Mouse (Mus musculus) CH12.LX (cell line): ENCODE measurements around the gene Calhm1. TPM values are rescaled to one million over a fixed set of nuclear protein-coding genes. Genes with fewer than 3 reads are reported as not detected.

Source experiments
- DNase-seq: peaks from one replicate; pipeline ENCODE4 v3.0.0-alpha.2; 2013; ENCODE audit errors: extremely low read depth
- H3K27ac ChIP-seq: 2 replicates; pipeline ENCODE4 v1.5.1; 2012; ENCODE audit warnings: low read depth, mild to moderate bottlenecking, control low read depth, moderate library complexity; ENCODE audit not compliant: insufficient read depth
- H3K27me3 ChIP-seq: replicated peaks from 2 replicates; pipeline ENCODE3; 2012; ENCODE audit warnings: inconsistent platforms
- H3K36me3 ChIP-seq, 2 experiments: replicated peaks in 1 of 2; 2 replicates each; pipeline versions ENCODE3 to v1.6.1; 2012; ENCODE audit warnings: inconsistent platforms in 1 of 2, low read length in 1 of 2, mild to moderate bottlenecking in 1 of 2, mixed read lengths in 1 of 2, moderate library complexity in 1 of 2; ENCODE audit not compliant: control insufficient read depth in 1 of 2, insufficient read depth in 1 of 2
- H3K4me1 ChIP-seq, 2 experiments: 2 replicates each; pipeline ENCODE4 v1.6.1; 2012; ENCODE audit warnings: inconsistent platforms in 1 of 2, moderate library complexity in 1 of 2; ENCODE audit not compliant: insufficient read depth in 2 of 2, control insufficient read depth in 1 of 2
- H3K4me2 ChIP-seq: 2 replicates; pipeline ENCODE4 v1.6.1; 2012; ENCODE audit warnings: low read depth, mild to moderate bottlenecking, control low read depth; ENCODE audit not compliant: poor library complexity, insufficient read depth, severe bottlenecking
- H3K4me3 ChIP-seq, 3 experiments: fragments of 150-350 bp in 1 of 3; sonication (generic) in 1 of 3; replicated peaks in 1 of 3; 2 replicates each; pipeline versions ENCODE3 to v1.5.1; 2011 to 2012; ENCODE audit warnings: low read depth in 2 of 3, low read length in 2 of 3, mild to moderate bottlenecking in 2 of 3, moderate library complexity in 2 of 3, control low read depth in 1 of 3, improper control_type of control experiment in 1 of 3, inconsistent platforms in 1 of 3, mixed read lengths in 1 of 3; ENCODE audit not compliant: poor library complexity in 1 of 3
- H3K79me2 ChIP-seq: replicated peaks from 2 replicates; pipeline ENCODE4 v1.6.1; 2012; ENCODE audit warnings: mild to moderate bottlenecking, moderate library complexity; ENCODE audit not compliant: control insufficient read depth, poor library complexity, insufficient read depth, severe bottlenecking; ENCODE audit errors: extremely low read depth
- H3K9ac ChIP-seq: 2 replicates; pipeline ENCODE4 v1.6.1; 2012; ENCODE audit warnings: low read depth, mild to moderate bottlenecking, control low read depth, moderate library complexity; ENCODE audit not compliant: insufficient read depth
- H3K9me3 ChIP-seq: replicated peaks from 2 replicates; pipeline ENCODE3; 2012; ENCODE audit warnings: low read length, inconsistent platforms, mixed read lengths
- BHLHE40 ChIP-seq: IDR thresholded peaks from 2 replicates; pipeline ENCODE4 v1.6.1; 2011; ENCODE audit warnings: mild to moderate bottlenecking, low read depth, low read length, improper control_type of control experiment
- CHD1 ChIP-seq: IDR thresholded peaks from 2 replicates; pipeline ENCODE4 v1.6.1; 2012; ENCODE audit warnings: low read depth, low read length, improper control_type of control experiment, inconsistent platforms
- CHD2 ChIP-seq: IDR thresholded peaks from 2 replicates; pipeline ENCODE4 v1.6.1; 2011; ENCODE audit warnings: low read length, improper control_type of control experiment
- CTCF ChIP-seq, 2 experiments: IDR thresholded peaks in 1 of 2; conservative IDR thresholded peaks in 1 of 2; 2 replicates each; pipeline ENCODE4 v1.5.1; 2011 to 2012; ENCODE audit warnings: low read depth in 2 of 2, low read length in 2 of 2, improper control_type of control experiment in 1 of 2, inconsistent platforms in 1 of 2, mild to moderate bottlenecking in 1 of 2, moderate library complexity in 1 of 2
- ELF1 ChIP-seq: IDR thresholded peaks from 2 replicates; pipeline ENCODE4 v1.6.1; 2014; ENCODE audit warnings: low read depth, mild to moderate bottlenecking, inconsistent platforms, low read length, improper control_type of control experiment
- EP300 ChIP-seq: IDR thresholded peaks from 2 replicates; pipeline ENCODE4 v1.6.1; 2011; ENCODE audit warnings: low read length, improper control_type of control experiment
- ETS1 ChIP-seq: conservative IDR thresholded peaks from 2 replicates; pipeline ENCODE4 v1.6.1; 2012; ENCODE audit warnings: low read depth, mild to moderate bottlenecking, inconsistent platforms, low read length, improper control_type of control experiment, moderate library complexity
- IRF4 ChIP-seq: IDR thresholded peaks from 2 replicates; pipeline ENCODE4 v1.6.1; 2014; ENCODE audit warnings: low read depth, mild to moderate bottlenecking, inconsistent platforms, low read length, improper control_type of control experiment
- JUN ChIP-seq: IDR thresholded peaks from 2 replicates; pipeline ENCODE4 v1.6.1; 2011; ENCODE audit warnings: low read depth, mild to moderate bottlenecking, low read length, improper control_type of control experiment, moderate library complexity; ENCODE audit not compliant: insufficient read depth
- JUND ChIP-seq: conservative IDR thresholded peaks from 2 replicates; pipeline ENCODE4 v1.6.1; 2011; ENCODE audit warnings: low read depth, low read length, improper control_type of control experiment
- KAT2A ChIP-seq: IDR thresholded peaks from 2 replicates; pipeline ENCODE4 v1.6.1; 2012; ENCODE audit warnings: low read length, improper control_type of control experiment, inconsistent platforms; ENCODE audit not compliant: insufficient replicate concordance
- MAFK ChIP-seq: IDR thresholded peaks from 2 replicates; pipeline ENCODE4 v1.6.1; 2011; ENCODE audit warnings: low read length, improper control_type of control experiment; ENCODE audit not compliant: insufficient replicate concordance
- MAZ ChIP-seq: IDR thresholded peaks from 2 replicates; pipeline ENCODE4 v1.6.1; 2012; ENCODE audit warnings: low read depth, mild to moderate bottlenecking, inconsistent platforms, low read length, improper control_type of control experiment, moderate library complexity
- MYC ChIP-seq: IDR thresholded peaks from 2 replicates; pipeline ENCODE4 v1.6.1; 2011; ENCODE audit warnings: low read depth, mild to moderate bottlenecking, improper control_type of control experiment, low read length
- NRF1 ChIP-seq: IDR thresholded peaks from 2 replicates; pipeline ENCODE4 v1.6.1; 2014; ENCODE audit warnings: low read depth, mild to moderate bottlenecking, inconsistent platforms, low read length, improper control_type of control experiment, moderate library complexity
- PAX5 ChIP-seq: IDR thresholded peaks from 2 replicates; pipeline ENCODE4 v1.6.1; 2012; ENCODE audit warnings: low read length, inconsistent platforms, mixed read lengths
- POLR2A ChIP-seq: IDR thresholded peaks from 2 replicates; pipeline ENCODE4 v1.6.1; 2011; ENCODE audit warnings: low read depth, mild to moderate bottlenecking, improper control_type of control experiment, low read length
- RAD21 ChIP-seq: IDR thresholded peaks from 2 replicates; pipeline ENCODE4 v1.6.1; 2011; ENCODE audit warnings: low read depth, mild to moderate bottlenecking, low read length, improper control_type of control experiment, moderate library complexity
- SMC3 ChIP-seq: IDR thresholded peaks from 2 replicates; pipeline ENCODE4 v1.6.1; 2011; ENCODE audit warnings: low read depth, low read length, improper control_type of control experiment
- UBTF ChIP-seq: IDR thresholded peaks from 2 replicates; pipeline ENCODE4 v1.6.1; 2012; ENCODE audit warnings: low read depth, mild to moderate bottlenecking, inconsistent platforms, low read length, improper control_type of control experiment, moderate library complexity
- USF1 ChIP-seq: IDR thresholded peaks from 2 replicates; pipeline ENCODE4 v1.6.1; 2014; ENCODE audit warnings: low read depth, mild to moderate bottlenecking, inconsistent platforms, low read length, improper control_type of control experiment
- USF2 ChIP-seq: conservative IDR thresholded peaks from 2 replicates; pipeline ENCODE4 v1.6.1; 2011; ENCODE audit warnings: low read depth, low read length, improper control_type of control experiment
- ZC3H11A ChIP-seq: IDR thresholded peaks from 2 replicates; pipeline ENCODE4 v1.6.1; 2012; ENCODE audit warnings: low read depth, mild to moderate bottlenecking, inconsistent platforms, low read length, improper control_type of control experiment
- ZKSCAN1 ChIP-seq: IDR thresholded peaks from 2 replicates; pipeline ENCODE4 v1.6.1; 2012; ENCODE audit warnings: low read depth, inconsistent platforms, low read length, improper control_type of control experiment, borderline replicate concordance
- ZMIZ1 ChIP-seq: IDR thresholded peaks from 2 replicates; pipeline ENCODE4 v1.6.1; 2012; ENCODE audit warnings: low read depth, mild to moderate bottlenecking, inconsistent platforms, low read length, improper control_type of control experiment
- dilution Hi-C: fragments of 300-500 bp; cut with MboI; formaldehyde crosslinking; loops from 2 replicates; pipeline ENCODE4 v1.14.3; 2020; ENCODE audit warnings: low sequenced_read_pairs; ENCODE audit not compliant: extremely low pct_unique_long_range_greater_than_20kb, extremely low pct_ligation_motif_present
- in situ Hi-C: fragments of 300-500 bp; cut with MboI; formaldehyde crosslinking; loops from 3 replicates; pipeline ENCODE4 v1.14.3; 2019; ENCODE audit warnings: low sequenced_read_pairs, low pct_ligation_motif_present, low pct_unique_long_range_greater_than_20kb, mixed read lengths
- polyA plus RNA-seq: library from polyadenylated mRNA; unstranded; fragments of >175 nt; gene quantifications from 2 replicates; pipeline ENCODE4 v1.2.1, GENCODE M21; 2012; ENCODE audit warnings: low read depth; ENCODE audit not compliant: insufficient read length
- total RNA-seq, 2 experiments: library from RNA; depleted of rRNA; stranded (reverse); fragments of 300-350 nt in 1 of 2; fragments of >200 nt in 1 of 2; gene quantifications; 2 replicates each; pipeline ENCODE4 v1.2.3; 2012 to 2014

Gene Calhm1
- total and polyA plus RNA-seq, 3 experiments: not detected

- Histone ChIP-seq H3K36me3 (peaks cover 74 to 90% of the 10 kb centered on the region in 2 experiments), H3K79me2 (no peaks in the 10 kb centered on the region), H3K27me3 (no peaks in the 10 kb centered on the region), H3K9me3 (no peaks in the 10 kb centered on the region), H3K4me3 (no peak overlapping the region), H3K4me2 (no peak overlapping the region), H3K9ac (no peak overlapping the region), H3K27ac (no peak overlapping the region), H3K4me1 (no peaks in the 10 kb centered on the region)
- TF ChIP-seq PAX5 (no peak), ETS1 (no peak), KAT2A (no peak), ZC3H11A (peak; percentile 42; the same call in 1 of the 2 replicates), POLR2A (no peak), CTCF (conservative IDR thresholded peaks at IDR 0.05 in 1 of 2, IDR thresholded peaks at IDR 0.05 in 1 of 2; ENCODE audit: low read depth in 2 of 2, low read length in 2 of 2) (peak; percentile 95 to 98), SMC3 (peak; percentile 89), MAFK (no peak), JUND (no peak), RAD21 (peak; percentile 88)
- TF ChIP-seq, all 38 proteins: peak for 4
- dilution Hi-C loops (no loop called here), in situ Hi-C loops (no loop called here)
- peak; percentile 52 for DNase-seq
These were observed 23.0 kb downstream of the Calhm1 start for GRCm38 (mm10) chr19:47121054-47121453.

DNA sequence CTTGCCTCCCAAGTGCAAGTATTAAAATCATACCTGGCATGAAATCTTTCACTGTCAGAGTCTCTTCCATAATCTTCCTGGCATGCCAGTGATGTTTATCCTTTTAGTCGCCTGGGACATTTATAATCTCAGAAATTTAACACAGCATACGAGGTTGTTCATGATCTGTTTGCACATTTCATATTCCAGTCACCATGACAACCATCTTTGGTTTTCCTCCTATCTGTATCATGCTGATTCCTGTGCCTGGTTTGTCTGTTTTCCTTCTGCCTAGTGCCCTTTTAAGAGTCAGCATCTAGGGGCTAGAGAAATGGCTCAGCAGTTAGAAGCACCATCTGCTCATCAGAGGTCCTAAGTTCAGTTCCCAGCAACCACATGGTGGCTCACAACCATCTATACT is 25.4 kb downstream of the Calhm1 start:
- Histone ChIP-seq H3K9ac (no peak overlapping the region), H3K27me3 (no peaks in the 10 kb centered on the region)
- dilution Hi-C loops: no loop called here

DNA sequence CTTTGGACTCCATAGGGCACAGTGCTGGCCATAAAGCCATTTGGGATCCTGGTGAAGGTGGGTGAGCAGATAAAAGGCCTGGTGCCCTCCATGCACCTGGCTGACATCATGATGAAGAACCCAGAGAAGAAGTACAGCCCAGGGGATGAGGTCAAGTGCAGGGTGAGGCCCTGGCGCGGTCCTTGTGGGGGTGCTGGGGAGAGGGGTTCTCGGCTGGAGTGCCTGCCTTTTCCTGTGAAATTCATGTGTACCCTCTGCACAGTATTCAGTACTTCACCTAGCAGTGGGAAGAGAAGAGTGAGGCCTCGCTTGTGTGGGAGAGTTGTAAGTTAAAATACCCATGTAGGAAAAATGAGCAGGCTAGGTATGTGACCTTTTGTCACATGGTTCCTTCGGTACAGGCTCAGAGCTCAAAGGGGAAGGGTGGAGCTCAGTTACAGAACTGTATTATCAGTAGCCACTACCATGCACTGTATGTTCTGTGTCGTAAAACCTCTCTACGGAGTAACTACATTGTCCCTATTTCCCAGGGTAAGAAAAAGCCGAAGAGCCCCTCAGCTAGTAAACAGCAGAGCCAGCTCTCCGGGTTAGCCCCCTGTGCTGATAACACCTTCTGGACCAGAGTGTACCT is 39.3 kb downstream of the Calhm1 start:
- H3K4me3 ChIP-seq: no peak overlapping the region
- no peak overlapping the region for H3K4me2 ChIP-seq
- no peak overlapping the region for H3K27ac ChIP-seq
- peaks cover 91 to 99% of the 10 kb centered on the region in 2 experiments for H3K36me3 ChIP-seq
- DNase-seq: no peak
- H3K9me3 ChIP-seq: no peaks in the 10 kb centered on the region
- no peak for TF ChIP-seq CHD1
- no peak for TF ChIP-seq NRF1
- TF ChIP-seq USF2: no peak
- no peak for TF ChIP-seq MAZ
- no peak for TF ChIP-seq UBTF
- no peak for TF ChIP-seq PAX5
- no peak for TF ChIP-seq POLR2A
- TF ChIP-seq CHD2: no peak
- no peak for TF ChIP-seq BHLHE40
- no peak for TF ChIP-seq ELF1
- no peak for TF ChIP-seq ZKSCAN1
- TF ChIP-seq ZMIZ1: no peak
- no peak for TF ChIP-seq JUN
- TF ChIP-seq JUND: no peak
- TF ChIP-seq USF1: no peak
- no peak for TF ChIP-seq EP300
- TF ChIP-seq IRF4: no peak
- TF ChIP-seq, all 38 proteins: peak for 0
- dilution Hi-C loops (no loop called here), in situ Hi-C loops (no loop called here)
- Histone ChIP-seq H3K4me1 (no peaks in the 10 kb centered on the region), H3K9ac (no peak overlapping the region), H3K27me3 (no peaks in the 10 kb centered on the region), H3K79me2 (no peaks in the 10 kb centered on the region; the same call in 1 of the 2 replicates)

More for the DNA sequence above, 25.4 kb downstream of the Calhm1 start:
- Histone ChIP-seq H3K4me3 (no peak overlapping the region), H3K27ac (no peak overlapping the region), H3K4me1 (no peaks in the 10 kb centered on the region), H3K36me3 (peaks cover 64 to 87% of the 10 kb centered on the region in 2 experiments), H3K4me2 (no peak overlapping the region), H3K79me2 (no peaks in the 10 kb centered on the region), H3K9me3 (no peaks in the 10 kb centered on the region)
- no peak for DNase-seq
- in situ Hi-C loops: loop anchor here (10.0 kb wide), 1 partner anchor 46 kb away; no protein-coding TSS in a partner anchor
- TF ChIP-seq MYC: no peak
